Mouse (Mus musculus): ENCODE data around the gene Lgi2. TPM values are rescaled to one million over a fixed set of nuclear protein-coding genes. Genes with fewer than 3 reads are reported as not detected.

The Lgi2 gene
- polyA plus RNA-seq, 1 experiment from 2014 or later, result 0.89 TPM

GRCm38 (mm10) chr5:52487559-52488430 lies 78.5 kb downstream of the Lgi2 start:
- WGBS, result 88% methylated on average over 13 of the region's 13 CpGs
- H3K9me3 ChIP-seq, result no peaks in the 10 kb centered on the region

More at GRCm38 (mm10) chr5:52487559-52488430, 78.5 kb downstream of the Lgi2 start:
- Histone ChIP-seq H3K36me3 (replicated peaks) (no peaks in the 10 kb centered on the region), H3K4me3 (no peak overlapping the region), H3K27me3 (ENCODE audit: poor library complexity, severe bottlenecking) (no peaks in the 10 kb centered on the region), H3K4me1 (no peaks in the 10 kb centered on the region), H3K27ac (no peak overlapping the region)
- no peak for DNase-seq (ENCODE audit: extremely low spot score, low spot score)

Other genes starting within 250 kb of the Lgi2 start
- 0.56 and 0.74 TPM in 2 replicates for gene Sod3, start 202.7 kb downstream of the Lgi2 start, polyA plus RNA-seq (2016; fragmentation: Nextera tagmentation; extraction: Ambion mirVana)
- gene Ccdc149, start 94.9 kb downstream of the Lgi2 start, polyA plus RNA-seq (2016; fragmentation: Nextera tagmentation; extraction: Ambion mirVana), result 1.5 and 2.7 TPM in 2 replicates
- 8.2 and 8.7 TPM in 2 replicates for gene Sepsecs, start 103.2 kb upstream of the Lgi2 start, polyA plus RNA-seq (2016; fragmentation: Nextera tagmentation; extraction: Ambion mirVana)
- gene Pi4k2b, start 175.1 kb upstream of the Lgi2 start, polyA plus RNA-seq (2016; fragmentation: Nextera tagmentation; extraction: Ambion mirVana), result 14.2 and 14.8 TPM in 2 replicates
- 21.5 and 22.1 TPM in 2 replicates for gene Zcchc4, start 208.9 kb upstream of the Lgi2 start, polyA plus RNA-seq (2016; fragmentation: Nextera tagmentation; extraction: Ambion mirVana)